Mouse (Mus musculus) retina, embryonic 14.5 days (tissue): ENCODE data around the gene Gm47996.
"Not testable (repeated sequence)": the region's sequence is repeated elsewhere in the genome, so short reads cannot be mapped to it uniquely, and the experiment has no call there.

Source experiments
- DNase-seq: peaks from one replicate; pipeline ENCODE4 v3.0.0-alpha.2; 2015; ENCODE audit warnings: low spot score

The Gm47996 gene

DNA sequence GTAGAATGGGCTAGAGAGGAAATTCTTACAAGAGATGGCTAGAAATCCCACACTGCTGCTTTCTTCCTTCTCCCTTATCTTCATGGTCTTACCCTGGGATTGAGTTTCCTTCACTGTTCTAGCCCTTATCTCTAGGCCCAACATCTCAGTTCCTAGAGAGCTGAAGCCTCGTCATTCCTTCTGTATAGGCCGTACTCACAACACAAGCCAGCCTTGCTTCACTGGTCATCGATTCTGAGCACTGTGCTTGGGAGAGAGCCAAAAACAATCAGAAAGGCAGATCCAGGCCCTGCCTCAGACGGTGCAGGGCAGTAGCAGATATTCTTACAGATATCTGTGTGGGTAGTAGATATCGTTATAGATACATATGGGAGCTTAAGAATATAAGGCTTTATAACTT is 1.4 kb upstream of the Gm47996 start:
- not testable (repeated sequence) for DNase-seq

GRCm38 (mm10) chr1:151208944-151209343 is 987 bp upstream of the Gm47996 start:
- DNase-seq: not testable (repeated sequence)

- DNase-seq: not testable (repeated sequence)
Observed at GRCm38 (mm10) chr1:151211666-151212065, 1.7 kb downstream of the Gm47996 start.

DNA sequence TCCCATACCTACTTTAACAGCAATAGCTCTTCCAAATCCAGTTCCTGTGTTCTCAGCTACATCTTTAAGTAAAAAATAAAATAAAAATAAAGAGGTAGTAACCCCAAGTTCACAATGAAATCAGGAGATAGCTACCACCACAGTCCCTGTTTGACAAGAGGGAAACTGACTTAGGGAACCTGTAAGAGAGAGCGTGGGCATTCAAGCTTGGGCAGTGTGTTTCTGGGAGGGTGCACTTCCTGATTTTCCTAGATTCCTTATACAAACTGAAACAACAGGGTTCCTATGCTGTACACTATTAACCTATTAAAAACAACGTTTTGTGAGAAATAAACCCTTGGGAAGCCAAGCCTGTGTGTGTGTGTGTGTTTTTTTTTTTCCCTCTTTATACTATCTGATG is 4.9 kb downstream of the Gm47996 start:
- DNase-seq: no peak

GRCm38 (mm10) chr1:151215985-151216384 is 6.1 kb downstream of the Gm47996 start:
- no peak for DNase-seq

DNA sequence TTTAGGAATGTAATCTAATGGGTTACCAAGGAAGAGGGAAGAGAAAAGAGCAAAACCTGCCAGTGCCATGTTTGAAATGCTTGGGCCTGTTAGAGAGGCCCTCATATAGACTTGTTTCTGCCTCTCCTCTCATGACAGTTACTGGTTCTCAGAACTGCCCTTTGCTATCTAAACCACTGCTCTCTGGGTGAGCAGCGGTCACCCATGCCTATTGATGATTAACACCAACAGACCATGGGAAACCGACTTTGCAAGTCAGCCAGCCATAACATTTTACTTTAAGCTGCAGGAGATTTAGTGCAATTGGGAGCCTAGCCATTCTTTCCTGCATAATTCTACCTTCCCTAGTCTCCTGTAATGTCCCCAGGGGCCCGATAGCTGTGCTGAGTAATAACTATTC is 6.5 kb downstream of the Gm47996 start:
- no peak for DNase-seq

- no peak for DNase-seq
Observed at GRCm38 (mm10) chr1:151219045-151219444, 9.1 kb downstream of the Gm47996 start.

- DNase-seq: no peak
Observed at GRCm38 (mm10) chr1:151220098-151220497, 10.2 kb downstream of the Gm47996 start.

DNA sequence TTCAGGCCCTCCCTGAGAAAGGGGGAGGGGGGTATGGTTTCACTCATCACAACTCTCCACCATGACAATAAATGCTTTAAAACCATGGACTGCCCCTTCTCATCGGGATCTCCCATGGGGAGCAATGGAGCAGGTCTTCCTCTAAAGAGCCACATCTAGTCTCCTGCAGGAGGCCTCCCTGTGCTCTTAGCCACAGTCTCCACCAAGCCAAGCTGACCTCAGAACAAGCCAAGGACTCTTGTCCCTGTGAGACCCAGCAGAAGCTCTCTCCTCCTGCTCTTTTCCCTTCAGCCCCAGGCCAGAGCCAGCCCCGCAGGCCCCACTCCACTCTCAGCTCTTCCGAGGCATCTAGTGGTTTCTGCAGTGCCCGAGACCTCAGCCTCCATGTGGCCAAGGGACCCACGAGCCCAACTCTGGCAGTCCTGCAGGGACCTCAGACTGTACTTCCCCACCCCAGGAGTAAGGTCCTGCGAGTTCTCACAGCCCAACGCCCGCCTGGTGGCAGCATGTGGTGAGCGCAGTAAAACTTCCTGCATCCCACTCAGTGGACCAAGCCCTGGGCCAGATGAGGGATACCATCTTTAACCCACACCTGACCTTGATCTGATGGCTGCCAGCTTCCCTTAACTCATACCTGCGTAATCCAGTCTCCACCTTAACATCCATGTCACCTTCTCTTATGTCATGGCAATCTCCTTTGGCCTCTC is 12.8 kb downstream of the Gm47996 start:
- DNase-seq: no peak

DNA sequence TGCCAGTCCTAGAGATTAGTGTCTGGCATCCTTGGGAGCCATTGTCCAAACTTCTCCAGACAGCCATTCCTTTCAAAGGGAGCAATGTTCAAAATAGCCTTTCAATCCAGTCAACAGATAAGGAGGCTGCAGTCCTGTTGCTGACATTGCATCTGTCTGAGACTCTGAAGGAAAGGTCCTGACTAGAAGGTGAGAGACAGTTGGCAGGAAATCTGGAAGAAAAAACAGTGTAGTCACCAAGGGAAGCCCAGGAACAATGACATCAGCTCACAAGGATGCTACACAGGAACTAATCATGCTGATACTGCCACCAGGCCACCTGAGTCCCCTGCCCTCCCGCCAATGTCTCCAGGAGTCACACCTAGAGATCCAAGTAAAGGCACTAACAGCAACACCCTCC is 13.4 kb downstream of the Gm47996 start:
- no peak for DNase-seq

- no peak for DNase-seq
Observed at GRCm38 (mm10) chr1:151224536-151224935, 14.6 kb downstream of the Gm47996 start.

DNA sequence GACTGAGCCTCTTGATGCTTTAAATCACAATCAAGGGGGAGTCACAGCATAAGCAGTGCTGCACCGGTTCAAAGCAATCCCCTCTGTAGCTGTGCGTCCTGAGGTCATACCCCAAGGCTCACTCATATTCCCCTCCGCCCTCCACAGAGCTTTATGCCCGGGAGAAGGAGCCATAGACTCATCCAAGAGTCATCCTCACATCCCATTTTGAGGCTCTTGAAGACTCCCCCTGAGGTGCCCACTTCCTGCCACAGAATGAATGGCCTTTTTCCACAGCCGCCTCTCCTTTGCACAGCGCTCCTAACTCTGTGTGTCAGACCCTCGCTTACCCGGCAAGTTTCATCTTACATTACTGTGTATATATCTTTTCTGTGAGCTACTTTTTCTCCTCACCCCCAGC is 17.6 kb downstream of the Gm47996 start:
- DNase-seq: no peak

- DNase-seq: no peak
Observed at GRCm38 (mm10) chr1:151228320-151228989, 18.5 kb downstream of the Gm47996 start.

DNA sequence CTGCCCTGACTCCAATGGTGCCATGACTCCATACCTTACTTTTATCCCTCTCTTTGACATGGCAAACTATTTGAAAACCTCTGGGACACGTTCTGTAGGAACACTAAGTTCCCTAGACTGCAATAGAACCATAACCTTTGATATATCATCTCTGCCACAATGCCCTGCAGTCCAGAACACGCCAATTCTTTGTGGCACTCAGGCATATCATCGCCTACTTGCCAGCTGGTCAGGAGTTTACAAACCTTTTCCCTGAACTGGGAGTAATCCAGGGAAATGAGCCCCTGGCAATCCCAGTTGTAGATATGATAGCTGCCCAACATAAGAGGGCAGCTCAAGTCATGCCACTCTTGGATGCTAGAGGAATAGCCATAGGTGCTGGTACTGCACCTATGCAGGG is 22.4 kb downstream of the Gm47996 start:
- DNase-seq: no peak

DNA sequence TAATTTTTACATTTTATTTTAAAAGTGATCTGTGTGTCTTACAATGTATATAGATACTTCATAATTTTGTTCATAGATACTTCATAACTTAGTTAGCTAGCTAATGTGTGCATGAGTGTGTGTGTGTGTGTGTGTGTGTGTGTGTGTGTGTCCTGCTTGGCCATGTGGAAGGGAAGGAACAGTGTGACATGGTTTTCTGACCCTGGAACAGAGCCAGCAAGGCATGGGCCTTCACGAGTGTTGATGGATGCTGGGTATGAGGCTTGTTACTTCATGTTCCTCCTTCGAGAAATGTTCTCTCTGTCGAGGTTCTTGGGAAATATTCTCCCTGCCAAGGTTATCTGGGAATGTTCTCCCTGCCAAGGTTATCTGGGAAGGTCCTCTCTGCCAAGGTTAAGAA is 23.8 kb downstream of the Gm47996 start:
- DNase-seq: no peak

GRCm38 (mm10) chr1:151235574-151235973 is 25.6 kb downstream of the Gm47996 start:
- DNase-seq: no peak

DNA sequence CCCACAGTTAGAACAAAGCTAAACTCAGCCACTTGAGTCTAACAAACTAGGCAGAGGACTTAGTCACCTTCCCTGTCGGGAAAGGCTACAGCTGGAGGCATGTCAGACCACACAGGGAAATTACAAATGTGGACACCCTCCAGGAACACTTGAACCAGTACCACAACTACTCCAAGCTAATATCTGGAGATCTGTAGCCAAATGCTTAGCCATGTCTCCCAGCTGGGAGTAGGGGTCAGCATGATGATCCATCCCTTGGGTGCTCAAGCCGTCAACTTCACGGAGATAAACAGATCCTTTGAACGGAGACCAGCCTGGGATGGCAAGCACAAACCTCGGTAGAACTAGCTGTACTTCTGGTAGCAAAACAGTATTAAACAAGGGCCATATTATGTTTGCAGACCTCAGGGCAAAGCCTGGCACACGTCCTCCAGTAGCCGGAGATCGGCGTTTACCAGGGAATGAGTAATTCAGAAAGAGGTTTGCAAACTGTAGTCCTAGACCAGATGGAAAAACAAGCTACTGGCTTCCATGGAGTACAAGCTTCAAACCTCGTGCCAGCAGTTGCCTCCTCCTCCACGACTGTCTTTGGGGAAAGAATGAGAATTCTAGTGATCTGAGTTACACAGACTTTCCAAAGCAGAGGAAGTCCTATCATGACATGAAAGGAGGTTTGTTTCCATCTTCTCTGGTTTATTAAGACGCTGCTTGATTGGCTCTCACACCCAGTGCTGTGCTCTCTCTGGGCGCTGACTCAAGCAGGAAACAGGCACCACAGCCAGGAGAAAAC is 26.4 kb downstream of the Gm47996 start:
- no peak for DNase-seq

GRCm38 (mm10) chr1:151237780-151238179 is 27.8 kb downstream of the Gm47996 start:
- DNase-seq: no peak

- no peak for DNase-seq
Observed at GRCm38 (mm10) chr1:151243332-151243731, 33.4 kb downstream of the Gm47996 start.

DNA sequence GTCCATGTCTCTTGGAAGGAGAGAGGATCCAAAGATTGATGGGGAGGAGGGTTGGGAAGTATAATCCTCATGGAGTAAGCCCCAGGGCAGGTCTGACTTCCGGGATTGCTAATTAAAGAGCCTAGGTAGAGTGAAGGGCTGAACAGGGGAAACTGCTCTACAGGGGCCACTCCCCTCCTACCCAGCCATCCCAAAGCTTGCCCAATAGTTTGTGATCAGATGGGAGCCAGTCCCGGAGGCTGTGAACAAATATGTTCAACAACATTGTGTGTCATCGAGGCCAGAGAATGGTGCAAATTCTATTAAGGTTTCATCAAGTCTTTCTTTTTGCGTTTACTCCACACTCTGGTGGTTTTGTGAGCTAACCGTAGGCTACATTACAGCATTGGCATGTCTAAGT is 34.1 kb downstream of the Gm47996 start:
- DNase-seq: no peak

GRCm38 (mm10) chr1:151244761-151245160 is 34.8 kb downstream of the Gm47996 start:
- no peak for DNase-seq

DNA sequence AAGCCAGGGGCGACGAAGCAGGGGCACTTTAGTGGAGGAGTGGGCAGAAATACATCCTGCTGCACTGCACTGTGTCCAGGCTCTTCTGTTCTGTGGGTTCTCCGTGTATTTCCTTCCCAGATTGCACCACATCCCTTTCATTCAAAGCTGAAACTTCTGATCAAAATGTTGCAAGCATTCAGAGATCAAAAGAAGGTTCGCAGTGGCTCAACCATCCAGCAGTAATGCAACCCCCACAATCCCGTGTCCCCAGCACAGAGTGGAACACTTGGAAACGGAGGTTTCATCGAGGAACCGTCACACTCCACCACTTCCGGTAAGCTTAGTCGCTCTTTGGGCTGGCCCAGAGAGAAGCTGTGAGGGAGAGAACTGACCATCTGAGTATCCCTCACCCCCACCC is 35.2 kb downstream of the Gm47996 start:
- DNase-seq: no peak

DNA sequence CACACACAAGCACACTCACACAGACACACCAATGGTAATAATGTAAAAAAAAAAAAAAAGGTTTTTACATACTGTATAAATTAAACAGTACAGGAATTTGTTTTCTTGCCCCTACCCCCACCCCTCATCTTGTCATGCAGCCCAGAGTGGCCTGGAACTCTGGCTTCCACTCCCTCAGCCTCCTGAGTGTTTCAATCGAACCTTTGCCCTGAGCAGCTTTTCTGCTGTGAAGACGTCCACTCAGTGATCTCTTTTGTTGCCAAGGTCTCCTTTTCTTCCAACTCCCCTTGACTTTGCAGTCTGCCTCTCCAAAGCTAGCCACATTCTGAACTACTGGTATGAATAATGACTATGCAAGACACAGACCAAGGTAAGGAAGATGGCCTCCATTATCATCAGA is 35.9 kb downstream of the Gm47996 start:
- no peak for DNase-seq
